Mouse (Mus musculus) v-Abl transformed pro-B cells (cell line): Measurements from ENCODE around the gene Lrrc59.
"Not testable (repeated sequence)": the region's sequence is repeated elsewhere in the genome, so short reads cannot be mapped to it uniquely, and the experiment has no call there.

Experiments
- in situ Hi-C, 2 experiments: fragments of 400-800 bp; cut with MboI; formaldehyde crosslinking; loops; one replicate each; pipeline ENCODE4 v1.15.1; 2025; ENCODE audit not compliant: unreplicated experiment in 2 of 2

Gene Lrrc59

GRCm38 (mm10) chr11:94629884-94630198 is 274 bp downstream of the Lrrc59 start:
- in situ Hi-C loops, result no loop called here

- in situ Hi-C loops, result no loop called here
Measured at GRCm38 (mm10) chr11:94630199-94631011, 838 bp downstream of the Lrrc59 start.

DNA sequence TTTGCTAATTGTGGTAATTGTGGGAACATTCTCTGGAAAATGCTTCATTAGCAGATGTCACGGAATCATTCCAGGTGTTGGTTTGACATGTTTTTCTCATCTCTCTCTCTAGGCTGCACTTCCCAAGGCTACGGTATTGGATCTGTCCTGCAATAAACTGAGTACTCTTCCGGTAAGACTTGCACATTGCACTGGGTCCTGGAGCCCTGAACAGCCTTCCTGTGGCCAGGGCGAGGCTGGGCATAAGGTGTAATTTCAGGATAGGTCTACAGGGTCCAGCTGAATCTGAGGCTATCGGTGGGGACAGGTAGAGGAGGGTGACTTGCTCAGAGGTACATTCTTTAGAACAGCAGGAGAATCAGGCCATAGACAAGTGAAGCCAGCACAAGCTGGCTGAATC is 2.4 kb downstream of the Lrrc59 start:
- in situ Hi-C loops, result no loop called here

- in situ Hi-C loops, result no loop called here
Measured at GRCm38 (mm10) chr11:94632988-94633387, 3.4 kb downstream of the Lrrc59 start.

GRCm38 (mm10) chr11:94634431-94634830 is 4.9 kb downstream of the Lrrc59 start:
- in situ Hi-C loops, result no loop called here

DNA sequence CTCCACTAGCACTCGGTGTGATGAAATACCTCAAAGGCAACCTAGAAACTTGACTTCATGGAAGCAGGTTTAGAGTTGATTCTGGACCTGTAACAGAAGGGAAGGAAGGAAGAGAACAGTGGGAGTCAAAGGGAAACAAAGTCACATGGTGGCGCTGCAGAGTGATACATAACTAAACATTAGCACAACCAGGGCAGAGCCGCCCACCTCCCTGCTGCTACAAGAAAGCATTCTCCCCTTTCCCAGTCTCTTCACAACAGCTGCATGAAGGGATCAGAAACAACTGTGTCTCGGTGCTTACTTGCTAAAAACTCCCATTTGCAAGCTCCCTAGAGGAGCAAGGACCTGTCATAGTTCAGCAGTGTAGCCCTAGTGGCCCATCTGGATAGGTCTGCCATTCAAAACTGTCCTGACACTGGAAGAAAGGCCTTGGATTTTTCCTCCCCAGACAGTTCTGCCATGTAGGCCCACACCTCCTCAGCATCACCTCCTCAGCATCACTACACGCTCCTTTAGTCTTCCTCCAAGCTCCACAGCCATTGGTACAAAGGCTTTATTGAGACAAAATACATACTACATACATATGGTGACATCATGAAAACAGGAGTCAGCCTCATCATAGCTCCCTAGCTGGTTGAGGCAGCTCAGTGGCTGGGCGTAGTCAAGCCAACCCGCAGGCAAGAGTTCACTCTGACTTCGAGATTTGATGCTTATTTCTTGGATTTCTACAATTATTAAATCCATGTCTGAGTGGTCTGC is 15.1 kb downstream of the Lrrc59 start:
- in situ Hi-C loops, result no loop called here

DNA sequence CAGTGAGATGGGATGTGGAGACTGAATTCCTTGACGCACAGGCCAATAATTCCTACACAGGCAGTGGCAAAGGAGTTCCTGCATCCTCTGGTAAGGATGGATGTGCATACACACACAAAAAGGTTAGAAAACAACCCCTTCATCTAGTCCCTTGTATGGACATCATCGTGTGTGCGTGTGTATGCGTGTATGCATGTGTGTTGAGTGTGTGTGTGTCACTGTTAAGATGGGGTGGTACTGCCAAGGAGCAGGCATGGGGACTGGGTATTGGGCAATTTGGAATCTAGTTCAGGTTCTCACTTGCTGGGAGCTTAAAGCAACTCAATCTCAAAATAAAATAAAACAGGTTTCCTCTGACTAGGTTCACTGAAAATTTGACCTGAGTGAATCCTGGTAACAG is 16.9 kb downstream of the Lrrc59 start:
- in situ Hi-C loops, result no loop called here

DNA sequence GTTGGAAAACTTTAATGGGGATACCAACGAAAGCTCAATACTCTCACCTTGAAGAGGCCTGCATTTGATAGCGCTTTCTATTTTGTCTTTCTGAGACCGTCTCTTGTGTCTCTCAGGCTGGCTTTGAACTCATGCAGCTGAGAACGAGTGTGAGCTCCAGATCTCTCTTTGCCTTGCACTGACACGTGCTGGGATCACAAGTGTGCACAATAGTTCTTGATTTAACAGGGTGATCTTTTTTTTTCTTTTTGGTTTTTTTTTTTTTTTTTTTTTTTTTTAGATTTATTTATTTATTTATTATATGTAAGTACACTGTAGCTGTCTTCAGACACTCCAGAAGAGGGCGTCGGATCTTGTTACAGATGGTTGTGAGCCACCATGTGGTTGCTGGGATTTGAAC is 21.7 kb downstream of the Lrrc59 start:
- in situ Hi-C loops, result not testable (repeated sequence)

DNA sequence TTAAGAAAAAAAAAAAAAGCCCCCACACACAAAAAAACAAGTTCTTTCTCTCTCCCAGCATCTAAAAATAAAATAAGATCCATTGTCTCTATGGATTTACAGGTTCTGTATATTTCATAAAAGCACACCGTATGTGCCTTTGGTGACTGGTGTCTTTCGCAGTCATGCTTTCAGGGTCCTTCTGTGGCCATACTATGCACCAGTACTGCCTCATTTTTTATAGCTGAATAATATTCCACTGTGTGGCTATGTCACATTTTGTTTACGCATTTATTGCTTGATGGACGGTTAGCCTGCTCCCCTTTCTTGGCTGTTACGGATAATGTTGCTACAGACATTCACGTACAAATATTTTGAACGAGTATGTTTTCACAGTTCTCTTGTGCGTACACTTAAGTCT is 23.4 kb downstream of the Lrrc59 start:
- in situ Hi-C loops, result no loop called here

- in situ Hi-C loops, result no loop called here
Measured at GRCm38 (mm10) chr11:94653663-94654436, 24.3 kb downstream of the Lrrc59 start, which contains the start of the genes Mrpl27 and Eme1. Mrpl27 (plus strand) TSS chr11:94653767. Eme1 (minus strand) TSS chr11:94653964.

- in situ Hi-C loops, result no loop called here
Measured at GRCm38 (mm10) chr11:94661344-94661743, 31.8 kb downstream of the Lrrc59 start.

GRCm38 (mm10) chr11:94665281-94665680 is 35.7 kb downstream of the Lrrc59 start:
- in situ Hi-C loops, result no loop called here

DNA sequence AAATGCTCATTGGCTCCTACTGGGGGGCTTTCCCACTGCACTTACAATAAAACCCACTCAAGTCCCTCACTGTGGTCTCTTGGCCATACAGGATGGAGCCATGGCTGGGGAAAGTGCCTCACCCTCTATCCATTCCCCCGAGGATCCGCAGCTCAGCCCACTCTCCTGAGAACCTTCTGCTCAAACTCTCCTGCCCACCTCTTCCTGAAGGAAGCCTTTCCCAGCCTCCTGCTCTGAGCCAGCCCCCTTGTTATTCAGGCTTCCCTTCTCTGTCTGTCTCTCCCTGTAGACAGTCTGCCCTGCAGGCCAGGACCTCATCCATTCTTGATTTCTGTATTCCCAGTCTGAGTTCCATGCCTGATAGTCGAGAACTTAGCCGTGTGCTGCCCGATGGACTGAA is 45.4 kb downstream of the Lrrc59 start:
- in situ Hi-C loops, result no loop called here

- in situ Hi-C loops, result no loop called here
Measured at GRCm38 (mm10) chr11:94675446-94675845, 45.9 kb downstream of the Lrrc59 start.

DNA sequence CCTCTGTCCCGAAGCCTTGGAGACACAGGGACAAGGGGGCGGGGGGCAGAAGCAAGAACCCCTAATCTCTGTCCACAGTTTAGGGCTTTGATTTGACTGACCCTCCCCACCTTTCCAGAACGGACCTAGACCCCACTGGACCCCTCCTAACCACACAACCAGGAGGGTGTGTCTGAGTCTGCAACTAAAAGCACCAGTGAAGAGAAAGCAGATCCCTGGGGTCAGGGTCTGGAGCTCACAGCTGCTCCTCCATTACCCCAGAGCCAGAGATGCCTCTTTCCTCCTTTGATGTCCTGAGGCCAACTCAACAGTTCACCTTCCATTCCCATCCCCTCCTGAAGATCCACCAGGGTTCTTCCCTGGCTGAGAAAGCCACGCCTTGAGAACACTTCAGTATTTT is 46.7 kb downstream of the Lrrc59 start:
- in situ Hi-C loops, result no loop called here

DNA sequence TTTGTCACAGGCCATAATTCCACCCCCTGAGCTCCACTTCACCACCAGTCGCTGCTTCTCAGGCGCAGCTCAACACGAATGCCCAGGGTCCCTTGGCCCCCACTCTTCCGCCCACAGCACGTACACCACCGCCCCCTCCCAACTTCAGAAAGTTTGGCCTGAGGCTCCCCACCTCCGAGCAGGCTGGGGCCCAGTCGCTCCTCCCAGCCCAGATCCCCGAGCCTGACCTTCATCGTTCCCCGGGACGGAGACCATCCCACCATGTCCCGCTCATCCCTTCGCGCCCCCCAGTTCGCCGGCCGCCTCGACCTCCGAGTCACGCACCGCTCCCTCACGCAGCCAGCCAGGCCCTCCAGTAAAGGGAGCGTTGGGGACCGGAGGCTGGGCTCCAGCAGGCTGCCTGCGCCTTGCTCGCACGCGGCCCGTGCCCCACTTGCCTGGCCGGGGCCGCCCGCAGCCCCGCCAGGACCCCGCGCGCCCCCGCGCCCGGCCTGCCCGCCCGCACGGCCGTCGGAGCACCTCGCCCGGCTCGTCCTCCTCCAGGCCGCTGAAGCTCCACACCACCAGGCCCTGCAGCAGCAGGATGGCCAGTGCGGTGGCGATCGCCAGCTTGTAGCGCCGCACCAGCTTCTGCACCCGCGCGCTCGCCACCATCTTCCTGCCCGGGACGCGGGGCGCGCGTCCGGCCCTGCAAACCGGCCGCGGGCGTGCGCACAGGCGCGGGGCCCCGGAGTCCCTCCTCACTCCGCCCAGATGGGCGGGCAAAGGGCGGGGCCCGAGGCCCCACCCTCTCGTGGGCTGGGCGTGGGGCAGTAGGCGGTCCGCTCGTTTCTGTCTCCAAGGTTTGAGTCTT is 47.4 kb downstream of the Lrrc59 start, which contains the start of gene Xylt2:
Xylt2 (minus strand) TSS at position 762 of the 853 bp plus-strand sequence.
- in situ Hi-C loops, result no loop called here

DNA sequence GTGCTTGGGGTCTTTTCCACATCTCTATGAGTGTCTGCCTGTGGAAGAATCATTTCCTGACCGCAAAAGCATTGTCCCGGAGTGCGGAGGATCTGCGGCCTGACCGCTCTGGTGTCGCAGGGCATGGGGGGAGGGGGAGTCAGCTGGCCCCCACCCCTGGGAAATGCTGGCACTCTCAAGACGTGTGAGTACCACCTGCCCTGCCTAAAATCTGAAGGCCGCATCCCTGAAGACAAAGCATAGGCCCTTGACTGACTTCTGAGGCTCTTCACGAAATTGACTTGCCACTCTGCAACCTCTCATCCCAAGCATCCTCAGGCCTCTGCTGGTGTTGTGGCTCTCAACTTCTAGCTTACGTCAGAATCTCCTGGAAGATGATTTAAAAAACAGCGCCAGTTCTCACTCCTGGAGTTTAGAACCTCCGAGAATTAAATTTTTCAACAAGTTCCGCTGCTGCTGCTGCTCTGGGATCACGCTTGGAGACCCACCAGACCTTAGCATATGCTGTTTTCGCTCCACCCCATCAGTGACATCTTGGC is 48.1 kb downstream of the Lrrc59 start:
- in situ Hi-C loops, result no loop called here

GRCm38 (mm10) chr11:94680639-94681038 is 51.1 kb downstream of the Lrrc59 start:
- in situ Hi-C loops, result no loop called here

GRCm38 (mm10) chr11:94681640-94682039 is 52.1 kb downstream of the Lrrc59 start:
- in situ Hi-C loops, result no loop called here

DNA sequence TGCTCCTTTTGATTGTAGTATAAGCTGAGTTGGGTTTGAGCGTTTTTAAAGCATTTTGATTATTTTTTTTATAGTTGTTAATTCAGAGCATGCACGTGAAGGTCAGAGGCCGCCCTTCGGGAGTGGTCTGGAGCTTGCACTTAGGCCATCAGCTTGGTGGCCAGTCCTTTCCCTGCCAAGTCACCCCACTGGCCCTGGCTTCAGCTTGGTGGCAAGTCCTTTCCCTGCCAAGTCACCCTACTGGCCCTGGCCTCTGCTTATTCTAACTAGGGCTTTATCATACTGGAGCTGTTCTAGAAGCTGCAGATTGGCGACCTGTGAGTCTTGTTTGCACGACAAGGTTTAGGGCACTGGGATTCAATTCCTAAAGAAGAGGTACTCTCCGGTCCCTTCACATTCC is 52.9 kb downstream of the Lrrc59 start:
- in situ Hi-C loops, result no loop called here
